Mouse (Mus musculus) ES-E14 (cell line): ENCODE results near the gene Fndc3b.

Experiments used
- CHD2 ChIP-seq: IDR thresholded peaks from 2 replicates; pipeline ENCODE4 v1.6.1; 2014; ENCODE audit warnings: mild to moderate bottlenecking, low read depth, low read length, inconsistent platforms
- ZC3H11A ChIP-seq: IDR thresholded peaks from 2 replicates; pipeline ENCODE4 v1.6.1; 2012; ENCODE audit warnings: low read depth, mild to moderate bottlenecking, inconsistent platforms, low read length, borderline replicate concordance
- ZNF384 ChIP-seq: IDR thresholded peaks from 2 replicates; pipeline ENCODE4 v1.6.1; 2012; ENCODE audit warnings: low read depth, low read length, inconsistent platforms

DNA sequence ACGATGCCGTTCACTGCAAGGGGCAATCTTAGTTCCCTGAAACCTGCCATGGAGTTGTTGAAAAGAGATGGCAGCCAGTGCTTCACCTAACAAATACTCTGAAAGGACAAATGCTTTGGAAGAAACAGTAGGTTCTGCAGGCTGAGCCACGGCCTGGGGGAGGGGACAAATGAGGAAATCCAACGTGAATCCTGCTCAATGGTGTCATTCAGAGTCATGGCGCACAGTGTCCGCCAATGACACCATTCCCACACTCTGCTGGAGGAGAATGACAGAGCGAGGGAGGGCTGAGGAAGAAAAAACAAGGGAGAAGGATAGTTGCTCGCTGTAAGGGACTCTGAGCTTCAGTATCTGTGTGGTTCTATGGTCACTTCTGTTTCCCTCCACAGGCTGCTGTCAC lies 95.6 kb downstream of the Fndc3b start:
- TF ChIP-seq ZNF384 = no peak
- TF ChIP-seq CHD2 = no peak
- TF ChIP-seq ZC3H11A = no peak
